Mouse (Mus musculus) olfactory bulb, adult 2 months (tissue): ENCODE data around the gene Ctsw.

ENCODE experiments used
- CTCF ChIP-seq: fragments of 200-500 bp; IDR thresholded peaks from 2 replicates; pipeline ENCODE4 v1.5.1; 2012; ENCODE audit warnings: low read depth, mild to moderate bottlenecking, low read length, moderate library complexity; ENCODE audit not compliant: insufficient read depth
- POLR2A ChIP-seq: fragments of 200-500 bp; IDR thresholded peaks from 2 replicates; pipeline ENCODE4 v1.6.1; 2012; ENCODE audit warnings: mild to moderate bottlenecking, low read depth, low read length, moderate library complexity; ENCODE audit not compliant: insufficient read depth

DNA sequence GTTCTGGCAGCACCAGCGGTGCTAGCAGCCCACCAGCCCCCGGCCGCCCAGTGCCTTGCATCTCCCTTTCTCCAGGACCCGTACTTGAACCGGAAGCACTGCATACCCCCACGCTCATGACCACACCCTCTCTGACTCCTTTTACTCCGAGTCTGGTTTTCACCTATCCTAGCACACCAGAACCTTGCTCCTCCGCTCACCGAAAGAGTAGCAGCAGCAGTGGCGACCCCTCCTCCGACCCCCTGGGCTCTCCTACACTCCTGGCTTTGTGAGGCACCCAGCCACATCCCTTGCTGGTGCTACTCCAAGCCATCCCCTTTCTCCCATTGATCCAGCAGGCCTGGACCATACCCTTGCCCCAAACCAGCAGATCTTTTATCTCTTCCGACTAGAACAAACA, 13.3 kb downstream of the Ctsw start:
- TF ChIP-seq POLR2A (no peak), CTCF (no peak)
